Mouse (Mus musculus) ES-E14 (cell line): ENCODE measurements around the gene Mrpl35. TPM values are rescaled to one million over a fixed set of nuclear protein-coding genes. Genes with fewer than 3 reads are reported as not detected.

Experiments used
- DNase-seq: peaks from one replicate; pipeline ENCODE4 v3.0.0-alpha.2; 2013; ENCODE audit warnings: low read depth, low spot score
- H3K27ac ChIP-seq: 2 replicates; pipeline ENCODE4 v1.5.1; 2012; ENCODE audit warnings: low read depth, mild to moderate bottlenecking, low read length, moderate library complexity, mixed read lengths; ENCODE audit not compliant: poor library complexity, insufficient read depth, severe bottlenecking
- H3K36me3 ChIP-seq: 2 replicates; pipeline ENCODE4 v1.6.1; 2012; ENCODE audit warnings: mild to moderate bottlenecking, low read length, moderate library complexity, mixed read lengths; ENCODE audit not compliant: control insufficient read depth, poor library complexity, insufficient read depth, severe bottlenecking
- H3K4me1 ChIP-seq, 2 experiments: fragments of 150-350 bp in 1 of 2; sonication (generic) in 1 of 2; 2 replicates each; pipeline ENCODE4 v1.6.1; 2012; ENCODE audit warnings: low read length in 2 of 2, mild to moderate bottlenecking in 1 of 2, mixed read lengths in 1 of 2; ENCODE audit not compliant: control insufficient read depth in 2 of 2, insufficient read depth in 2 of 2, poor library complexity in 1 of 2
- H3K4me3 ChIP-seq, 2 experiments: fragments of 150-350 bp in 1 of 2; sonication (generic) in 1 of 2; 2 replicates each; pipeline ENCODE4 v1.5.1; 2012; ENCODE audit warnings: low read length in 2 of 2, low read depth in 1 of 2, mild to moderate bottlenecking in 1 of 2, mixed read lengths in 1 of 2; ENCODE audit not compliant: insufficient read depth in 1 of 2, poor library complexity in 1 of 2, severe bottlenecking in 1 of 2
- H3K9ac ChIP-seq: 2 replicates; pipeline ENCODE4 v1.6.1; 2012; ENCODE audit warnings: low read depth, mild to moderate bottlenecking, low read length, mixed read lengths; ENCODE audit not compliant: poor library complexity, insufficient read depth, severe bottlenecking
- H3K9me3 ChIP-seq: fragments of 150-350 bp; sonication (generic); 2 replicates; pipeline ENCODE4 v1.6.1; 2012; ENCODE audit warnings: low read depth, mild to moderate bottlenecking, low read length; ENCODE audit not compliant: control insufficient read depth, insufficient read depth
- CHD2 ChIP-seq: IDR thresholded peaks from 2 replicates; pipeline ENCODE4 v1.6.1; 2014; ENCODE audit warnings: mild to moderate bottlenecking, low read depth, low read length, inconsistent platforms
- HCFC1 ChIP-seq: IDR thresholded peaks from 2 replicates; pipeline ENCODE4 v1.6.1; 2012; ENCODE audit warnings: low read length, inconsistent platforms, borderline replicate concordance; ENCODE audit not compliant: insufficient read depth
- MAFK ChIP-seq: IDR thresholded peaks from 2 replicates; pipeline ENCODE4 v1.6.1; 2014; ENCODE audit warnings: mild to moderate bottlenecking, low read depth, low read length, inconsistent platforms; ENCODE audit not compliant: insufficient read depth
- ZC3H11A ChIP-seq: IDR thresholded peaks from 2 replicates; pipeline ENCODE4 v1.6.1; 2012; ENCODE audit warnings: low read depth, mild to moderate bottlenecking, inconsistent platforms, low read length, borderline replicate concordance
- ZNF384 ChIP-seq: IDR thresholded peaks from 2 replicates; pipeline ENCODE4 v1.6.1; 2012; ENCODE audit warnings: low read depth, low read length, inconsistent platforms
- in situ Hi-C, 2 experiments: fragments of 600-800 bp; cut with MboI; formaldehyde crosslinking; loops; one replicate each; pipeline ENCODE4 v1.15.1; 2025; ENCODE audit warnings: low sequenced_read_pairs in 2 of 2, inconsistent platforms in 1 of 2; ENCODE audit not compliant: unreplicated experiment in 2 of 2
- total RNA-seq: library from RNA; depleted of rRNA; stranded (reverse); fragments of 300-350 nt; gene quantifications from 2 replicates; pipeline ENCODE4 v1.2.3, GENCODE M21; 2012; rRNA removed

Gene Mrpl35
- total RNA-seq, 1 experiment = 34.0 TPM

- TF ChIP-seq CHD2 = no peak
- no peak for DNase-seq
- H3K9me3 ChIP-seq = no peaks in the 10 kb centered on the region
- no peaks in the 10 kb centered on the region for H3K4me1 ChIP-seq
- H3K36me3 ChIP-seq = no peaks in the 10 kb centered on the region
- in situ Hi-C loops = no loop called here
- H3K4me3 ChIP-seq = peak overlapping the region in 1 of 2 experiments; percentile 29; a peak in 1 of 4 replicates
- H3K9ac ChIP-seq = no peak overlapping the region
- H3K27ac ChIP-seq = no peak overlapping the region
Observed at GRCm38 (mm10) chr6:71770856-71771255, 55.9 kb downstream of the Mrpl35 start.

GRCm38 (mm10) chr6:71769901-71770690, 56.7 kb downstream of the Mrpl35 start:
- Histone ChIP-seq H3K9me3 (no peaks in the 10 kb centered on the region), H3K4me3 (peak overlapping the region in 1 of 2 experiments; percentile 29; a peak in 1 of 4 replicates), H3K27ac (no peak overlapping the region), H3K9ac (no peak overlapping the region), H3K4me1 (no peaks in the 10 kb centered on the region), H3K36me3 (no peaks in the 10 kb centered on the region)
- in situ Hi-C loops = no loop called here
- TF ChIP-seq ZNF384 = no peak
- DNase-seq = no peak

- no peak for DNase-seq
- H3K9me3 ChIP-seq = no peaks in the 10 kb centered on the region
- H3K4me3 ChIP-seq = no peak overlapping the region
- in situ Hi-C loops = no loop called here
- no peaks in the 10 kb centered on the region for H3K36me3 ChIP-seq
- H3K4me1 ChIP-seq = no peaks in the 10 kb centered on the region
- H3K9ac ChIP-seq = no peak overlapping the region
- TF ChIP-seq ZNF384 (no peak), HCFC1 (no peak), MAFK (no peak), CHD2 (no peak), ZC3H11A (no peak)
- H3K27ac ChIP-seq = no peak overlapping the region
Observed at GRCm38 (mm10) chr6:71767761-71768160, 59.0 kb downstream of the Mrpl35 start.

Other genes with a start within 250 kb of the Mrpl35 start
- gene Kdm3a, start 194.0 kb downstream of the Mrpl35 start, total RNA-seq = 124 and 125 TPM in 2 replicates
- gene Reep1, start 119.4 kb downstream of the Mrpl35 start, total RNA-seq = 6.9 and 8.9 TPM in 2 replicates
- 166 and 181 TPM in 2 replicates for gene Immt, start 4.4 kb upstream of the Mrpl35 start, total RNA-seq
- gene Ptcd3, start 81.8 kb upstream of the Mrpl35 start, total RNA-seq = 196 and 218 TPM in 2 replicates
- gene Polr1a, start 82.1 kb upstream of the Mrpl35 start, total RNA-seq = 111 and 128 TPM in 2 replicates